Mouse (Mus musculus): ENCODE results near the gene H2-T24.
"Not testable (repeated sequence)": the region's sequence is repeated elsewhere in the genome, so short reads cannot be mapped to it uniquely, and the experiment has no call there.

- TF ChIP-seq MAFK (IDR thresholded peaks at IDR 0.05; ENCODE audit: borderline replicate concordance, low read depth, low read length); POLR2AphosphoS2 (IDR thresholded peaks at IDR 0.05; ENCODE audit: low read length); POLR2A (IDR thresholded peaks at IDR 0.05; ENCODE audit: control insufficient read depth in 1 of 2, insufficient read depth in 1 of 2, low read depth in 1 of 2, low read length in 2 of 2, poor library complexity in 1 of 2); TAL1 (IDR thresholded peaks at IDR 0.05; ENCODE audit: low read length); ZC3H11A (IDR thresholded peaks at IDR 0.05; ENCODE audit: low read depth, low read length); KAT2A (conservative IDR thresholded peaks at IDR 0.05; ENCODE audit: low read depth, low read length); CTCF (IDR thresholded peaks at IDR 0.05 in 2 of 3, conservative IDR thresholded peaks at IDR 0.05 in 1 of 3; ENCODE audit: control insufficient read depth in 1 of 3, insufficient read depth in 1 of 3, low read depth in 2 of 3, low read length in 3 of 3, poor library complexity in 1 of 3, severe bottlenecking in 1 of 3); ETS1 (IDR thresholded peaks at IDR 0.05; ENCODE audit: low read depth, low read length): not testable (repeated sequence)
These were observed 38.0 kb upstream of the H2-T24 start, which contains the start of gene Gm11127 for GRCm38 (mm10) chr17:36058362-36058761.

All from MEL (cell line).